Mouse (Mus musculus) gastrocnemius, postnatal 25 days (tissue): Measurements from ENCODE around the gene Nfib. TPM values are rescaled to one million over a fixed set of nuclear protein-coding genes. Genes with fewer than 3 reads are reported as not detected.
A peak's percentile ranks its signal among the peaks of the same experiment; 100 is the strongest.

Source experiments
- DNase-seq: peaks from one replicate; pipeline ENCODE4 v3.0.0; 2022
- total RNA-seq, 2 experiments: library from RNA; stranded (reverse); gene quantifications; 1 replicate in 1 of 2; 2 replicates in 1 of 2; pipeline ENCODE4 v1.2.3; 2021

Gene Nfib
- total RNA-seq, 2 experiments from 2014 or later, result 79.0 to 82.1 TPM

- no peak for DNase-seq
Observed at GRCm38 (mm10) chr4:82634365-82634764, 71.2 kb downstream of the Nfib start.

DNA sequence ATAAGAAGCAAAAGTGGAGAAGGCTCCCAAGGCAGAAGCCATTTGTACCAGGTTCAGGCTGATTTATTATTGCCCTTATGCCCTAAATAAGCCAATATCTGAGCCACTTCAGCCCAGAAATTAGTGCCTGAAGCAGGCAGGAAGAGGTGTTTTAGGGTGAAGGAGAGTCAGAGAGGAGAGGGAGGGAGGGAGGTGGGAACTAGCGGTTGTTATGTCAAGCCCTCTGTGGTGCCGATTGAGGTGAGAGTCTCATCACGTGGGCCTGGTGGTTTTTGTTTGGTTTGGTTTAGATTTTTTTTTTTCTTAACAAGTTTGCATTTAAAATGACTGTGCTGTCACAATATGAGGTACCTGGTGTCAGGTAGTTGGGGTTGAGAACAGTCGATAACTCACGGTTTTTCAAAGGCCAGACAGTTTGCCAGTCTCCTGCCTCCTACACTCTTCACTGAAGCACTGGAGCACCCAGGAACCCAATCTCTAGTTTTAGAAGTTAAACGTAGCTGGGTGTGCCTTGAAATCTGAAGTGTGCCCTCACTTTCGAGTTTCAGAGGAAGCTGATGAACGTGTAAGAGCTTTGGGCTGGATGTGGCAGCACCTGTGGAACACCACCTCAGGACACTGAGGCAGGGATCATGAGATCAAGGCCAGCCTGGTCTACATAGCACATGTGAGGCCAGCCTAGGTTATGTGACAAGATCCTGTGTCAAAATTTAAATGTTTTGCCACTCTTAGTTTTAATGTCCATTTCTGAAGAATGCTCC is 81.1 kb downstream of the Nfib start:
- no peak for DNase-seq

GRCm38 (mm10) chr4:82623835-82624234 is 81.7 kb downstream of the Nfib start:
- DNase-seq, result no peak

GRCm38 (mm10) chr4:82623081-82623538 is 82.4 kb downstream of the Nfib start:
- DNase-seq, result no peak

- DNase-seq, result no peak
Observed at GRCm38 (mm10) chr4:82622321-82622836, 83.2 kb downstream of the Nfib start.

DNA sequence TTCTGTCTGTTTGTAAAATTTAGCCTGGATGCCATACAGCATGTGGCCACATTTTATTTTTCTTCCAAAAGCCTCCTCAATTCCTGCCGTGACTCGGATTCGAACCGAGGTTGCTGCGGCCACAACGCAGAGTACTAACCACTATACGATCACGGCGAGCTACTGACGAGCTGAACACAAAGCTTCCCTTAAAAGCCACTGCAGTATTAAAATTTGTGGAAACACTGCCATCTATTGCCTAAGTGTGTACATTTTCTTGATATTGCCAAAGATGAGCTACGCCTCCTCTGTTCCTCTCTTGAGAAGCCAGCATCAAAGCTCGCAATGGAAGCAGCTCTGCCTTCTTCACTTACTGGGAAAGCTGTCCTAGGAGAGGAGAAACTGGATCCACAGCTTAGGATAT is 86.0 kb downstream of the Nfib start:
- no peak for DNase-seq

DNA sequence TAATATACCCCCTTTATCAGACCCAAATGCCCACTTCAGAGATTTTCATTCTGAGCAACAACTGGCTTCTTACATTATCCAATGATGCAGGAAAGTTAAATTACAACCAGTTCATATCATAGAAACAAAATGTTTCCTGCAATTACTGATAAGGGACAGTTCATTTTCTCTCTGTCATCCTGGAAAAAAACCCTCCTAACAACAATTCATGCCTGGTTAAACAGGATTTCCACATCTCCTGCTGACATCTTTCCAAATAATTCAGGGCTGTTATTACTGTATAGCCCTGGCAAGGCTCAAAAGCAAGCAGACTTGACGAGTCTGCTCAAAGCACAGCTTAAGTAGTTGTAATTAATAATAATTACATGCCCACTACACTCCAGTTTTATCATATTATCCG is 86.5 kb downstream of the Nfib start:
- DNase-seq, result no peak

GRCm38 (mm10) chr4:82617257-82617656 is 88.3 kb downstream of the Nfib start:
- DNase-seq, result no peak

DNA sequence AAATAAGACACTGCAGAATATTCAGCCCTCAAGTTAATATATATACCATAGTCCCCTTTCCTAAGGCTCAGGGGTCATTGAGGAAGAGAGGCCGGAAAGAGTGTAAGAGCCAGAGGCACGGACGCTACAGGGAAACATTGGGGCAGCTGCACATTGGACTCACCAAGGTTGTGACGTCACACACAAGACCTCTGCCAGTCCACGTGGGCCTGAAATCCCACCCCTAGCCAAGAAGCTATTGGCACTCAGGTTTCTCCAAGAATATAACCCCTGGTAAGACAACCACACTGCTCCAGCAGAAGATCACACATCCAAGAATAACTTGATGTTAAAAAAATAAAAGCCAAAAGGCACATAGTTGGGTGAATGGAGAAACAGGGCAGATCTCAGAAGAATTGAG is 89.8 kb downstream of the Nfib start:
- peak; percentile 56 for DNase-seq

GRCm38 (mm10) chr4:82614466-82614805 is 91.1 kb downstream of the Nfib start:
- DNase-seq, result no peak

DNA sequence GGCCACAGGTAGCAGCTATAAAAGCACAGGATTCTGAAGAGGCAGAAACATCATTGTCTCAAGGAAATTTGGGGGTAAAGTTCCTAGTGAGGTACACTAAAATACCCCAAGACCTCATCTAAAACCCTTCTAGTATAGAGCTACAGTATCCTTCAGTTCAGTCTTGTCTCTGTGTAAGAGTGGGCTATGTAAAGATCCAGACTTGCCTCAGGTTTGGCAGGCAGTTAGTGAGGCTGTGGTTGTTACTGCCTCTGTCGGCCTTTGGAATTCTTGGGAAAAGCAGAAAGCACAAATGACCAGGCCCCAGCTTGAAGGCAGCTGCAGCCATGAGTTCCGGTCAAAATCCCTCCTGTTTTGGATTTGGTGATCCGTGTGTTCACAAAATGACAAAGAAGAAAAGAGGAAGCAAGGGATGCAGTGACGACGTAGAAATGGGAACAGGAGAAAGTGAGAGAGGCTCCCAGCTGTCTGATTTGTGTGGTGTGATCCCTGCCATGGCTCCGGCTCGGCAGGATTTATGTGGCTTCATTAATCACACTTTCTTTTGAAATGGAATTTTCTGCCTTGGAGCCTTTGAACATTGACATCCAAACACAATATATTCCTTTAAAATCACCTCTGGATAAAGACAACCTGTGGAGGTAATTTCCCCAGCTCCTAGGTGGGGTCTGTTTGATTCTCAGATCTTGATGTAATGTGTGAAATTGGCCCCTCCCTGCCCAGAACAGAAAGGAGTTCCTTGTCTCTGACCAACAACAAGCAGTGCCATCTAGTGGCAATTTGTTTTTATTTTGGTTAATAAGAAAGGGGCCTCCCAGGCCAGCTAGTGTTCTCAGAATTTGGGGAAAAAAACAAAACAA is 91.7 kb downstream of the Nfib start:
- DNase-seq, result no peak

DNA sequence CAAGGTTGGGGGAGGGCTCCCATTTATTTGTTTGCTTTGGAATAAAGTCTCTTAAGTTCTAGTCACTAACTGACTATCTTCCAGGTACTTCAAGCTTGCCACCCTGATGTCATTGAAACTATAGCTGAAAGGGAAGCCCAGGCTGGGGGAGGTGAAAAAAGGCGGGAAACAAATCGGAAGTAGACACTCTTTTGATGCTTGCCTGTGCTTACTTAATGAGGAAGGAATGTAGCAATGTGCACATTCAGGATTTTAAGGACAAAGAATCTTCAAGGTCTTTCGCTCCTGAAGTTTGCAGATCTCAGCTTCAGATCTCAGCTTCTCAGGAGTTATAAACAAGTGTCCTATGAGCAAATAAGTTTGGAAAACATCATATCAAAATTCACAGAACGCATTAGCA is 95.9 kb downstream of the Nfib start:
- no peak for DNase-seq

DNA sequence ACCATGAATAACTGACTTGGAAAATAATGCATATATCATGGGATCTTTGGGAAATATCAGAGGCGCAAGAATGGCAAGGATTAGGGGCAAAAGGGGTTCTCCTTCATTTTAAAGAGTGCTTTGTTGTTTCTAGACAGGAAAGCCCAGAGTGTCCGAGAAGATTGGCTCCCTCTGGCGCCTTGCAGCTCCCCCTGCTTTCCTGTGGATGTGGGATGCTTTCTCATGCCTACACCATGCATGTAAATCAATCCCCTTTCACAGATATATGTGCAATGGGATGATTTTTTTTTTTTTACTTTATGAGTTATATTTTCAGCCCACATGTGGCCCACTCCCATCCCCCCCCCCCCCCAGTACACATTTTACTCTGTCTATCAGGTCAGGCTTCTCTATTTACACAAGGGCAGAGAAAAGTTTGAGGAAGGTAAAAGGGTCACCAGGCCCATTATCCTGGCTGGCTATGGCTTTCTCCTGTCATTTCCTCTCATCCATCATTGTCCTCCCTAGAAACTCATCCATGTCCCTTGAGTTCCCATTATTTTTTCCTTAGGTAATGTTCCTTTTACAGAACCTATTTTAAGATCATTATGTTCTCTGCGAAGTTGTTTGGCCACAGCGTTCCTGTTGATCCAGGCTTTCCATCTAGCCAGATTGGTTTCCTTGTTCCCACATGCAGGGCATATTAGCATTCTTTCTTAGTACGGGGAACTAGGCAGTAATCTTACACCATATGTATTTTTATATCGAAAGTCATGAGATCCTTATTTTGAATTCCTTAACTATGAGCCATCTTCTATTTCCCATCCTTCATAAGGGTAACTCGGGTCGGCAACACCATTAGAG is 96.6 kb downstream of the Nfib start:
- peak; percentile 26 for DNase-seq

GRCm38 (mm10) chr4:82607266-82607665 is 98.3 kb downstream of the Nfib start:
- DNase-seq, result no peak

- no peak for DNase-seq
Observed at GRCm38 (mm10) chr4:82606351-82606750, 99.2 kb downstream of the Nfib start.

- no peak for DNase-seq
Observed at GRCm38 (mm10) chr4:82605034-82605784, 100.3 kb downstream of the Nfib start.

DNA sequence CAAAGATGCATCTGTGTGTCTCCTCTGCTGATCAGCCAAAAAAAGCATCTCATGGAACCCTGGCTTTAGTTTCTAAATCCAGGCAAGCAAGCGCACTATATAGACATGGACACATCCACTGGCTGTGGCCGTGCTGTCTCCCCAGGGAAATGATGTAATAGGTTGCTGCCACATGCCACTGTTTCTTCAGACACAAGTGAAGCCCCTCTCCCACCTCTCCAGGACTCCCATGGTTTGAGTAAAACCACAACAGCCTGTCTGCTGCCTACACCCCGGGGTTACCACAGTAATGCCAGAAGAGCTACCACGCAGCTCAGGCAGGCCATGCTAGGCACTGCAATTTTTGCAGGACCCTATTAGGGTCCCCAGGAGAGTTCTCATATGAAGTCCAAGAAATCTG is 101.0 kb downstream of the Nfib start:
- DNase-seq, result no peak

- DNase-seq, result no peak
Observed at GRCm38 (mm10) chr4:82600636-82601035, 104.9 kb downstream of the Nfib start.

DNA sequence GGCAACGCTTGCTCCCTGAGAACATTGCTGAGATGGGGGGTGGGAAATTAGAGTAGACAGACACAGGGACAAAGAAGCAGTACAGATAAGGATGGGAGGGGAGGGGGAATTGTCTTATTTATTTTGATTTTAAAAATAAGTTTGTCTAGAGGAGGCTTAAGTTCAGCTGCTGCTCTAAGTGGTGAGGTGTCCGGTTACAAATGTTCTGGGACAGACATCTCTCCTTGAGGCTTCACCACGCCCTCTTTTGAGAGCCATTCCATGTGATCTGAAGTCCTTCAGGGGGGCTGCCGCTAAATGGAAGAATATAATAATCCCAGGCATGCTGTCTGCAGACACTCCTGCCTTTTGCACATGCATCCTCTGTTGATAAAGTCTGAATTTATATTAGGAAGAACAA is 107.1 kb downstream of the Nfib start:
- DNase-seq, result no peak

GRCm38 (mm10) chr4:82593681-82594666 is 111.6 kb downstream of the Nfib start:
- DNase-seq, result no peak
